9 mouse cellular contexts compared by ENCODE assay signal in the genomic region with DNA sequence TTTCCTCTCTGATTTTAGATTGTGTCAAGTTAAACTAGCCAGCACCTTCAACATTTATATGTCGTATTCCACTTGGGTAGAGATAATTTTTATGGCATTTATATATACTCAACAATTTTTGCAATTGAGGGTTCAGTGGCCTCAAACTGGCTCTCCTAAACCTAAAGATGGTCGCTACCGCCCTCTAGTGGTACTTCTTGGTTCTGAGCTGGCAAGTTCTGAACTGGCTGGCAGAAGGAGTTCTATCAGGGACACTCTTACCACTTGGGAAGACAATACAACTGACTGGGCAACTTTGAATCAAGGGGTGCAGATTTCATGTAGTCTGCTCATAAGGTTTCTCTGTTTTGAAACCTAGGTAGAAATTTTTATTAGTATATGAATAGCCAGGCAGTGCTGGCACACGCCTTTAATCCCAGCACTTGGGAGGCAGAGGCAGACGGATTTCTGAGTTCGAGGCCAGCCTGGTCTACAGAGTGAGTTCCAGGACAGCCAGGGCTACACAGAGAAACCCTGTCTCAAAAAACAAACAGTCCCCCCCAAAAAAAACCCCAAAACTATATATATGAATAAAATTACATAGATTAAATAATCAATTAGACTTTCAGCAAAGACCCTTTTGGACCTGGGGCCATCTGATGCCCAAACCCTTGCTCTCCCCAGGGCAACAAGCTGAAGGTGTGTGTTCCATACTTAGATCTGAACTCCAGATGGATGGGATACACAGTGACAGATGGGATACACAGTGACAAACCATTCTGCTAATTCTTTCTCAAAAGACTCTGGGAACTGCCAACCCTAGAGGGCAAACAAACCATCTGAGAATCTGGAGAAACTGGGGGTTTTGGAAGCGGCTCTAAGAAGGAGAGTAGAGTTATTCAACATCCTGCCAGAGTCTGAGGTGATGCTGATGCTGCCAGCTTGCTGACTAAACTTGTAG. TPM values are rescaled to one million over a fixed set of nuclear protein-coding genes. Genes with fewer than 3 reads are reported as not detected.
A peak's percentile ranks its signal among the peaks of the same experiment; 100 is the strongest.
DNase-seq lines count a peak whose midpoint lies in the region; ATAC-seq and TF ChIP-seq lines count a peak whose summit lies in the region.
"Had no signal": no experiment of that assay in that cellular context is flagged by ENCODE, and none has a peak within 500 bp of the region (broad histone marks: within the 10 kb centered on the region; RNA-seq: fewer than 3 reads in every experiment).

No protein-coding gene starts in this region.

- H3K27ac ChIP-seq in gastrocnemius, adult 2 months, result no peak overlapping the region
- H3K27ac ChIP-seq in limb, embryonic 13.5 days, result no peak overlapping the region
- no peak overlapping the region for H3K27ac ChIP-seq in neural tube, embryonic 13.5 days (replicated peaks)

- no peaks in the 10 kb centered on the region for H3K4me1 ChIP-seq in limb, embryonic 13.5 days
- H3K4me1 ChIP-seq in neural tube, embryonic 13.5 days (replicated peaks), result no peaks in the 10 kb centered on the region

- H3K9ac ChIP-seq in limb, embryonic 13.5 days, result no peak overlapping the region
- no peak overlapping the region for H3K9ac ChIP-seq in neural tube, embryonic 13.5 days

- no peak overlapping the region for H3K4me3 ChIP-seq in gastrocnemius, adult 2 months
- H3K4me3 ChIP-seq in limb, embryonic 13.5 days, result no peak overlapping the region
- H3K4me3 ChIP-seq in neural tube, embryonic 13.5 days, result no peak overlapping the region
- H3K4me3 ChIP-seq: erythroblast, embryonic 14.5 days had no signal

- ATAC-seq in limb, embryonic 13.5 days (ENCODE audit: low FRiP score, low read depth), result peak; percentile 32; the same call in 1 of the 2 replicates
- ATAC-seq in neural tube, embryonic 13.5 days (ENCODE audit: low read depth), result peak; percentile 43; the same call in 1 of the 2 replicates

- DNase-seq in B cell, adult 2 months, result peak; percentile 82
- DNase-seq in adipocyte (ENCODE audit: low spot score), result peak; percentile 89
- DNase-seq in cerebellum, postnatal 4 days (ENCODE audit: low spot score in 2 of 2), result peak; percentile 65 to 80
- DNase-seq in gastrocnemius, adult 2 months, result peak; percentile 75
- DNase-seq in kidney, adult 9 months, result peak; percentile 72
- DNase-seq in telencephalon, adult 2 months (ENCODE audit: low read depth, low spot score), result peak; percentile 35

- peak; percentile 93 for TF ChIP-seq CTCF in gastrocnemius, adult 2 months (IDR thresholded peaks at IDR 0.05)

- WGBS in limb, embryonic 13.5 days, result 55% methylated on average over 7 of the region's 7 CpGs
- WGBS in neural tube, embryonic 13.5 days, result 51% methylated on average over 7 of the region's 7 CpGs

- H3K9me3 ChIP-seq in limb, embryonic 13.5 days, result no peaks in the 10 kb centered on the region
- no peaks in the 10 kb centered on the region for H3K9me3 ChIP-seq in neural tube, embryonic 13.5 days

- H3K27me3 ChIP-seq in limb, embryonic 13.5 days, result no peaks in the 10 kb centered on the region
- H3K27me3 ChIP-seq in neural tube, embryonic 13.5 days, result no peaks in the 10 kb centered on the region

- intact Hi-C loops in gastrocnemius, adult 2 months (cut with DNase I), result loop anchor here (2.0 to 5.0 kb wide), 2 partner anchors 299 to 882 kb away; partner anchors contain the start of gene Fh1

- H3K36me3 ChIP-seq in limb, embryonic 13.5 days, result no peaks in the 10 kb centered on the region
- no peaks in the 10 kb centered on the region for H3K36me3 ChIP-seq in neural tube, embryonic 13.5 days

- H3K4me2 ChIP-seq in limb, embryonic 13.5 days (replicated peaks), result no peak overlapping the region
- H3K4me2 ChIP-seq in neural tube, embryonic 13.5 days, result no peak overlapping the region

RNA-seq across cellular contexts. Expression of gene Gm38100, which starts 4.0 kb away (rescaled TPM):
- total RNA-seq in gastrocnemius, adult 2 months (2021), result not detected
- 0.10 and 0.14 TPM in 2 replicates for polyA plus RNA-seq in limb, embryonic 13.5 days (2015; fragmentation: Nextera tagmentation; extraction: Ambion mirVana)
- polyA plus RNA-seq in neural tube, embryonic 13.5 days (2015; fragmentation: Nextera tagmentation; extraction: Ambion mirVana), result not detected in 2 replicates
- polyA plus RNA-seq: erythroblast, embryonic 14.5 days had no signal

RNA-seq across cellular contexts. Expression of gene Exo1, which starts 43.7 kb away (rescaled TPM):
- not detected for total RNA-seq in gastrocnemius, adult 2 months (2021)
- 72.2 and 74.6 TPM in 2 replicates for polyA plus RNA-seq in limb, embryonic 13.5 days (2015; fragmentation: Nextera tagmentation; extraction: Ambion mirVana)
- 7.9 and 12.9 TPM in 2 replicates for polyA plus RNA-seq in neural tube, embryonic 13.5 days (2015; fragmentation: Nextera tagmentation; extraction: Ambion mirVana)

RNA-seq across cellular contexts. Expression of gene Rbm8a2, which starts 54.8 kb away (rescaled TPM):
- not detected for total RNA-seq in gastrocnemius, adult 2 months (2021)
- polyA plus RNA-seq in limb, embryonic 13.5 days (2015; fragmentation: Nextera tagmentation; extraction: Ambion mirVana), result 0.68 and 1.1 TPM in 2 replicates
- polyA plus RNA-seq in neural tube, embryonic 13.5 days (2015; fragmentation: Nextera tagmentation; extraction: Ambion mirVana), result 0.77 and 1.1 TPM in 2 replicates
- polyA plus RNA-seq: erythroblast, embryonic 14.5 days had no signal

Comparison
In these comparisons a context has a peak if more than half of its experiments do, and no peak if none do; other contexts are left out.
1. DNase-seq: peak in every context shown above with its lines; median percentile 89 in adipocyte; 82 in B cell, adult 2 months; 75 in gastrocnemius, adult 2 months; 72 in cerebellum, postnatal 4 days; 72 in kidney, adult 9 months; 35 in telencephalon, adult 2 months.